Mouse (Mus musculus): Measurements from ENCODE around the gene Srsf4. TPM values are rescaled to one million over a fixed set of nuclear protein-coding genes. Genes with fewer than 3 reads are reported as not detected.

Gene Srsf4
- polyA plus RNA-seq, 1 experiment, result 86.3 TPM

- DNase-seq (ENCODE audit: extremely low spot score in 1 of 2, low spot score in 1 of 2), result no peak
These were observed 40.7 kb downstream of the Srsf4 start for GRCm38 (mm10) chr4:131914046-131914643.

DNA sequence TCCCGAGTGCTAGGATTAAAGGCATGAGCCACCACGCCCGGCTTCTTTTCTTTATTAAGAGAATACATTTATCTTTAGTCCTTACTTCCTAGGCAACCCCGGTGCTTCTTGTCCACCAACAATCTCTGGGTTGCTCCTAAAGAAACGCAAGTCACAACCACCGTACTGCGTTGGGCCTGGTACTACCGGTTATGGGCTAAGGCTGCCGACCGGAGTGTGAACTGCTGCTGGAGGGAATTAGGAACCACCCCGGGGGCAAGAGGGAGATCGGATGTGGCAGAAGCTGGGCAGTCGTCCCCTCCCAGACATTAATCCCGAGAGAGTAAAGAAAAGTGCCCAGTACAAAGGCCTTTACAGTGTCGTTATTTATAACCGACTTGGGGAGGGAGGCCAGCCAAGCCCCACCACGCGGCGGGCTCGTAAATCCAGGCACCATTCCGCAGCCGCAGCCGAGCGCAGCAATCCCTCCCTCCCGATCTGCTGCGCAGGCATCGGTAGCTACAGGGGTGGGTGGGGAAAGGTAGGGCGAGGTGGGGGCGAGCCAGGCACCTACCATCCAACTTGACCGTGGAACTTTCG lies 41.6 kb downstream of the Srsf4 start:
- DNase-seq (ENCODE audit: extremely low spot score in 1 of 2, low spot score in 1 of 2), result no peak

GRCm38 (mm10) chr4:131915821-131916328 lies 42.5 kb downstream of the Srsf4 start:
- no peak for DNase-seq (ENCODE audit: extremely low spot score in 1 of 2, low spot score in 1 of 2)

DNA sequence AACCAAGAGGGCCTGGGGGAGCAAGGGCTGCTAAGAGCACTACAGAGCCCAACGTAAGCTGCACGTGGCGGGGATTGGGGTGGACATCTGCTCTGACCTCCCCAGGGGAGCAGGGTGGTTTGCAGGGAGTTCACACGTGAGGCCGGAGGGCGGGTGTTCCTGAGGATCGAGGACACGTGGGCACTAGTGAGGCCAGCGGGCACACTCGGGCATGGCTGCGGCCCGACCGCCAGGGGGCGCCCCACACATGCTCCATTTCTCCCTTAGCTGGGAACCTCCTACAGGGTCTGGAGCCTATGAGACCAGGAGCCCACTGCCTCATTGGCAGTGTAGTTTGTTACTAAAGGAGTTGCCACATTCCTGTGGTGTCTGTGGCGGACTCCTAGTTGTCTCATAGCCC lies 43.0 kb downstream of the Srsf4 start:
- DNase-seq (ENCODE audit: extremely low spot score in 1 of 2, low spot score in 1 of 2), result peak; percentile 53 to 84

DNA sequence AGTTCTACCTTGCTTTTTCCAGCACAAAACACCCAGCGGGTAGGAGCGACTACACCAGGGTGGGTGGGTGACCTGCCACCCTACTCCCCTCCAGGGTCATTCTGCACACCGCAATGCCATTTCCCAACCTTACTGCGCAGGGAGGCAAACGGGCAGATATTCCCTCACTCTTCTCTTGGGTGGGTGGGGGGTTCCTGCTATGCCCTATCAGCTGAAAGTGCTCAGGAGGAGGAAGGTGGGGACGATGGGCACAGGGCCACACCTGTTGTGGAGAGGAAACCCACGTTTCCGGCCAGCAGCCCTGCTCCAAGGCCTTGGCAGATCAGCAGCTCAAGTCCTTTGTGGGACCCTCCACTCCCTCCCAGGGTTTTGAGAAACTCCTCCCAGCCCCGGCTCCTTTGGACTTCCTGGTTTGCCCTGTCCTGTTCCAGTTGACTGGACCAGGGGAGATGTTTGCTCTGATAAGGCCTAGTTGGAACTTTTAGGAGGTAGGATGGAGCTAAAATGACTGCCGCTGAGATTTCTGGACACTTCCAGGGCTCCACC lies 43.7 kb downstream of the Srsf4 start:
- DNase-seq (ENCODE audit: extremely low spot score in 1 of 2, low spot score in 1 of 2), result no peak

DNA sequence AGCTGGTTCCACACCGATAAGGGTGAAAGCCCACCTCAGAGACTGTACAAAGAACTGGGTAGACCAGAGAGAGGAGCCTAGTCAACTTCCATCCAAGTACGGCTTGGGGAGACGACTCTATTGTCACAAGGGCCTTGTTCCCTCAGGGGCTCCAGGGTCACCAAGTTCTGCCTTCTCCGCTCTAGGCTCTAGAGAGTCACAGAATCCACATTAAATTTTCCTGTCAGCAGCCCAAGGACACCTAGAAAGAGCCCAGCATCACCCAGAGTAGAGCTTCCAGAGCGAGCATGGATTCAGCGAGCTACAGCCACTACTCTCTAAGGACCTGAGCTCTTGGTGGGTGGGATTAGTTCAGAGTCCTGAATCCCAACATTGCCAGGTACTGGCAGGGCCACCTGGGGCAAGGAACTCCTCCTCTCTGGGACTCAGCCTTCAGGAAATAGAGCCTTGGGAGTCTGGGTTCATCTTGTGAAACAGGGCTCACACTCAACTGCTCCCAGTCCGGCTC lies 44.7 kb downstream of the Srsf4 start:
- no peak for DNase-seq (ENCODE audit: extremely low spot score in 1 of 2, low spot score in 1 of 2)

GRCm38 (mm10) chr4:131918711-131919500 lies 45.5 kb downstream of the Srsf4 start:
- DNase-seq (ENCODE audit: extremely low spot score in 1 of 2, low spot score in 1 of 2), result no peak

DNA sequence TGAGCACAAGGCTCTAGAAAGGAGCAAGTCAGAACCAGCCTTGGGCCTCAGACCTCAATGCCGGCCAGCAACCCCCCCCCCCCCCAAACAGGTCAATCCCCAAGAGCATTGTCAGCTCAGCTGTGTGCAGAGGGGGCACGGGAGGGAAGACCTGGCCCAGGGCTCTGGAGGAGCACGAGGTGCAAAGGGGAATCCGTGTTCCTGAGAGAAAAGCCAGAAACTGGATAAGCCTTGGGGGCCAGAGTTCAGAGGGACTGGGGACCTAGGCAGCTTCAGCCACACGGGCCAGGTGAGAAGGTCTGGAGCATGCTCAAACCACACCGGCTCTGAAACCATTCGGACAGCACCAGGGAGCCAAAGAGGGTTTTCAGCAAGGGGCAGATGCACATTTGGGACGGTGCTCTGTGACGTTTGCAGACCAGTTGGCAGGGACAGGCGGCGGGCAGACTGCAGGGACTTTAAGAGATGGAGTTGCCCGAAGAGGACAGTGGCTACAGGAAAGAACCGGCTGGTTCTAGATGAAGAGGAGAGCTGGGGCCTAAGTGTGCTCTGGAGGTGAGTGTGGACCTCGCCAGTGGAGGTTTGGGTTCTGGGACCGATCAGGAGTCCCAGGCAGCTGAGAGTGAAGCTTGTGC lies 46.2 kb downstream of the Srsf4 start:
- no peak for DNase-seq (ENCODE audit: extremely low spot score in 1 of 2, low spot score in 1 of 2)

DNA sequence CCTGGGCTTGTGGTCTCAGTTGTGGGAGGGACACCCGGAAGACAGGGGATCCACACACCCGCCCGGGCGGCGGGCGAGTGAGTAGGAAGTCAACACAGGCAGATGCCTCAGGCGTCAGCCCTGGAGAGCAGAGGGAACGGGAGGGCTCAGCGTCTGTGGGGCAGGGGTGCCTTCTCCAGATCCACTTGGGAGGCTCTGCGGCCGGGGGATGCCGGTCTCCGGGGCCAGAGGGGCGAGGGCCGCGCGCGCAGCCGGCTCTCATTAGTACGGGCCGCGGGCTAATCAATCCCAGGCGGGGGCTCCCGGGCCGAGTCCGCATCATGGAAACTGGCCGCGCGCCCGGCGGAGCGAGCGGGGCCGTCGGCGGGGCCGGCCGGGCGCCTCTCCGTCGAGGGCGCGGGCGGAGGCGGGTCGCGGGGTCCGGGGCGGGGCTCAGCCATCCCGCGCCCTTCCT lies 46.8 kb downstream of the Srsf4 start:
- DNase-seq (ENCODE audit: extremely low spot score in 1 of 2, low spot score in 1 of 2), result no peak

- DNase-seq (ENCODE audit: extremely low spot score in 1 of 2, low spot score in 1 of 2), result peak in 1 of 2 experiments; percentile 62
These were observed 47.4 kb downstream of the Srsf4 start for GRCm38 (mm10) chr4:131920595-131921351.

DNA sequence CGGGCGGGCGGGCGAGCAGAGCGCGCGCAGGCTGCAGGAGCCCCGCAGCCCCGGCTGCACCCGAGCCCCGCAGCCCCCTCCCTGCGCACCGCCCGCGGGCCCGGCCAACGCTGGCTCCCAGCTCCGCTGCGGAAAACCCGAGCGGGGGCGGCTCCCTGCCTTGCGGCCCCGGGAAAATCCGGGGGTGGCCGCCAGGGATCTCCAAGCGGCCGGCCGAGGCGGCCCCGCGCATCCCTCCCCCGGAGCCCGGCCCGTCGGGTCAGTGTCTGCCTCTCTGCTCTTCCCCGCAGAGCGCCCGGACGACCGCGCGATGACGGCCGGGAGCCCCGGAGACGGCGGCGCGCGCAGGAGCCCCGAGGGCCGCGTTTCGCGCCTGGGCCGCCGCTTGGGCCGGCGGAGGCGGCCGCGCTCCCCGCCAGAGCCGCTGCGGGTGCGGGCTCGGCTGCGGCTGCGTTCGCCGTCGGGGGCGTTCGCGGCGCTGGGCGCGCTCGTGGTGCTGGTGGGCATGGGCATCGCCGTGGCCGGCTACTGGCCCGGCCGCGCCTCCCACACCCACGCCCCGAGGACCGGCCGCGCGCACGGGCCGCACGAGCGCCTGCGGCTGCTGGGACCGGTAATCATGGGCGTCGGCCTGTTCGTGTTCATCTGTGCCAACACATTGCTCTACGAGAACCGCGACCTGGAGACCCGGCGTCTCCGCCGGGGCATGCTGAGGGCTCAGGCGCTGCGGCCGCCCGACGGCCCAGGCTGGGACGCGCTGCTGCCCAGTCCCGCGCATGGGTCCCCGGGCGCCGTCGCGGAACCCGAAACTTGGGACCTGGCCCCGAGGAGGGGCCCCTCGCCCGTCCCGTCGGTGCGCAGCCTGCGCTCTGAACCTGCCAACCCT lies 48.3 kb downstream of the Srsf4 start, which contains the start of gene Tmem200b:
TSS of gene Tmem200b (plus strand) at position 311 of the 886 bp plus-strand sequence.
- DNase-seq (ENCODE audit: extremely low spot score in 1 of 2, low spot score in 1 of 2), result no peak

DNA sequence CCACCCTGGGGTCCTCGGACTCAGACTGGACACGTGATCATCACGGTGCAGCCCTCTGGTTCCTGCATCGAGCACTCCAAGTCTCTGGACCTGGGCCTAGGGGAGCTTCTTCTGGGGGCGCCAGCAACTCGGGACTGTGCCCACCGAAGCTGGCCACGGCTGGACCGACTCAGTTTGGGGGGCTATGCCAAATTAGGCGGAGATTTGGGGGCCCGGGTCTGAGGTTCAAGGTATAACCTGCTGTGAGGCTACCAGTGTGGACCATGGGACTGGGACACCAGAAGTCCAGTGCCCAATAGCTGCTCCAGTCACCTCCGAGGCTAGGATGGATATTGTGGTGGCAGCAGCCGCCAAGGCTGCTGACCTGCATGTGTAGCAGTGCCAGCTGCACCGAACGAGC lies 49.0 kb downstream of the Srsf4 start:
- no peak for DNase-seq (ENCODE audit: extremely low spot score in 1 of 2, low spot score in 1 of 2)

GRCm38 (mm10) chr4:131924096-131924810 lies 50.8 kb downstream of the Srsf4 start:
- no peak for DNase-seq (ENCODE audit: extremely low spot score in 1 of 2, low spot score in 1 of 2)

GRCm38 (mm10) chr4:131929146-131929545 lies 55.7 kb downstream of the Srsf4 start:
- no peak for DNase-seq (ENCODE audit: extremely low spot score in 1 of 2, low spot score in 1 of 2)

DNA sequence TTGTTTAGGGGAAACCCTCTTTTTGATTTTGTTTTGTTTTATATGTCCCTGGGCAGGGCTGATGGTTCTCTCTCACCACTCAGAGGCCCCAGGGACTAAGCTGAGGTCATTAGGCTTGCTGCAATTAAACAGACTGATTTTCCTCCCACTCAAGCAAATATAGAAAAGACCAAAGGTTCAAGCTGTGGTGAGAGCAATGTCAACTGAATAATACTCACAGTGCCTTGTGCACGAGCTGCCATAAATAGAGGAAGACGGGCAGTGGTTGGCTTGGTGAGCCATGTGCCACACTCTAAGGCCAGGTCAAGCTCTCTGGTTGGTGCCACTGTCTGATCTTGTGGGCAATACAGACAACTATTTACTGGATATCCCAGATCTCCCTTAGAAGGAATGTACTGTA lies 66.0 kb downstream of the Srsf4 start:
- no peak for DNase-seq (ENCODE audit: extremely low spot score in 1 of 2, low spot score in 1 of 2)

DNA sequence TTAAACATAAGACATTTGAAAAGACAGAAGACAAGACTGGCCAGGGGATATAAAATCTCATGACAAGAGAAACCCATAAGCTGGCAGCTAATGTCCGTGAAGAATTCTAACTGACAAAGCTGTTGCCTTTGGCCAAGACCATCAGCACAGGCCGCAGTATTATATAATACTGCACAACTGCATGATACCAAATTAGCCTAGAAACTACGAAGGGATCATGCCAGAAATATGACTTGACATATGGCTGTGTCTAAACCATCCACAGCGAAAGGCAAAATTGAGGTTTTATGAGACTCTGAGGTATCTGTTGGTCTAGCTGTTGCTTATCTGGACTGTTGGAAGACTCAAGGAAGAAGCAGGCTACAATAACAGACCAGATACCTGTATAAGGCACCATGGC lies 67.4 kb downstream of the Srsf4 start:
- no peak for DNase-seq (ENCODE audit: extremely low spot score in 1 of 2, low spot score in 1 of 2)

GRCm38 (mm10) chr4:131947848-131948247 lies 74.4 kb downstream of the Srsf4 start:
- DNase-seq (ENCODE audit: extremely low spot score in 1 of 2, low spot score in 1 of 2), result no peak

DNA sequence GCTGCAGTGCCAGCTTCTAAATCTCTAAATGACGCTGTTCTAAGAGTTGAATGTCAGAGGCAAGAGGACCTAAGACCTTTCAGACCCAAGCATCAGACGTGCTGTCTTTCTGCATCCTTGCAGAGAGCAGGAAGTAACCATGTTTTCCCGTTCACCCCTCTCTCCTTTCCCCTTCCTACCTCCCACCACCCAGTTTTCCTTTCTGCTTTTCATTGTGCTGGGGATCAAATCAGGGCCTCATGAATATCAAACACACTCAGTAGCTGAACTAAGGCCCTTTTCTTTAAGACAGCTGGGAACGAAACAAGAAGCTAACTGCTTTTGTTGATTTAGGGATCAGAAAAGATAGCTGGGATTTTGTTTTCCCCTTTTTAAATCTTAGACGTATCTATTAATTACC lies 76.5 kb downstream of the Srsf4 start:
- no peak for DNase-seq (ENCODE audit: extremely low spot score in 1 of 2, low spot score in 1 of 2)

All from frontal cortex, adult 2 months (tissue).